Mouse (Mus musculus) kidney, postnatal 25 days (tissue): ENCODE measurements at regions not wholly inside any gene's neighbourhood (a gene's known extent, or its start where the extent isn't known, plus 50 kb on each side); places are given as distances from the start of the nearest gene placed in this dataset.

Source experiments
- DNase-seq, 2 experiments: peaks; one replicate each; pipeline ENCODE4 v3.0.0; 2021; ENCODE audit warnings: mixed read lengths in 2 of 2

GRCm38 (mm10) chr2:173334856-173335595, 58.7 kb upstream of the Pmepa1 start:
- peak in 1 of 2 experiments; percentile 25 for DNase-seq

GRCm38 (mm10) chr2:173335859-173336258, 59.5 kb upstream of the Pmepa1 start:
- DNase-seq: peak; percentile 89 to 96

- peak; percentile 34 to 73 for DNase-seq
Observed at GRCm38 (mm10) chr2:173337666-173338065, 61.3 kb upstream of the Pmepa1 start.

GRCm38 (mm10) chr2:173338671-173339070, 62.3 kb upstream of the Pmepa1 start:
- DNase-seq: peak; percentile 59 to 61

- DNase-seq: no peak
Observed at GRCm38 (mm10) chr2:173339211-173339610, 62.9 kb upstream of the Pmepa1 start.

- DNase-seq: no peak
Observed at GRCm38 (mm10) chr2:173340044-173340601, 63.8 kb upstream of the Pmepa1 start.

- DNase-seq: no peak
Observed at GRCm38 (mm10) chr2:173342605-173343260, 66.4 kb upstream of the Pmepa1 start.

GRCm38 (mm10) chr2:173343665-173344064, 67.3 kb upstream of the Pmepa1 start:
- no peak for DNase-seq

GRCm38 (mm10) chr2:173344221-173344620, 67.9 kb upstream of the Pmepa1 start:
- DNase-seq: no peak

GRCm38 (mm10) chr2:173347341-173347740, 71.0 kb upstream of the Pmepa1 start:
- no peak for DNase-seq

- no peak for DNase-seq
Observed at GRCm38 (mm10) chr2:173348757-173349156, 72.4 kb upstream of the Pmepa1 start.

- no peak for DNase-seq
Observed at GRCm38 (mm10) chr2:173349510-173349909, 73.2 kb upstream of the Pmepa1 start.

- DNase-seq: no peak
Observed at GRCm38 (mm10) chr2:173349910-173350309, 73.6 kb upstream of the Pmepa1 start.

- DNase-seq: no peak
Observed at GRCm38 (mm10) chr2:173350405-173350804, 74.1 kb upstream of the Pmepa1 start.

- DNase-seq: no peak
Observed at GRCm38 (mm10) chr2:173350831-173351230, 74.5 kb upstream of the Pmepa1 start.

GRCm38 (mm10) chr2:173351831-173352755, 75.8 kb upstream of the Pmepa1 start:
- peak; percentile 55 to 71 for DNase-seq

GRCm38 (mm10) chr2:173352756-173353139, 76.4 kb upstream of the Pmepa1 start:
- peak; percentile 13 to 55 for DNase-seq

- DNase-seq: no peak
Observed at GRCm38 (mm10) chr2:173353435-173354241, 77.3 kb upstream of the Pmepa1 start.

GRCm38 (mm10) chr2:173356786-173357185, 80.5 kb upstream of the Pmepa1 start:
- no peak for DNase-seq

- DNase-seq: peak in 1 of 2 experiments; percentile 14
Observed at GRCm38 (mm10) chr2:173365441-173366166, 89.3 kb upstream of the Pmepa1 start.

- no peak for DNase-seq
Observed at GRCm38 (mm10) chr2:173366734-173367133, 90.4 kb upstream of the Pmepa1 start.
